Mouse (Mus musculus) right cerebral cortex, postnatal 14 days (tissue): ENCODE results near the gene Zfp146.
"Not testable (repeated sequence)": the region's sequence is repeated elsewhere in the genome, so short reads cannot be mapped to it uniquely, and the experiment has no call there.

Experiments
- DNase-seq: peaks from one replicate; pipeline ENCODE4 v3.0.0; 2022

The Zfp146 gene

GRCm38 (mm10) chr7:30189116-30189491, 19.6 kb upstream of the Zfp146 start:
- no peak for DNase-seq

- DNase-seq: no peak
Observed at GRCm38 (mm10) chr7:30188344-30189115, 19.0 kb upstream of the Zfp146 start.

- DNase-seq: no peak
Observed at GRCm38 (mm10) chr7:30184641-30185348, 15.2 kb upstream of the Zfp146 start.

GRCm38 (mm10) chr7:30183879-30184289, 14.3 kb upstream of the Zfp146 start, which contains the start of gene Cox7a1:
Gene Cox7a1 (plus strand): TSS chr7:30184144.
- DNase-seq: peak; percentile 53

- DNase-seq: not testable (repeated sequence)
Observed at GRCm38 (mm10) chr7:30183189-30183588, 13.6 kb upstream of the Zfp146 start.

GRCm38 (mm10) chr7:30181929-30182328, 12.4 kb upstream of the Zfp146 start:
- DNase-seq: not testable (repeated sequence)

- DNase-seq: peak; percentile 71
Observed at GRCm38 (mm10) chr7:30181308-30181707, 11.8 kb upstream of the Zfp146 start.

GRCm38 (mm10) chr7:30178256-30178655, 8.7 kb upstream of the Zfp146 start:
- DNase-seq: no peak

GRCm38 (mm10) chr7:30176474-30176873, 6.9 kb upstream of the Zfp146 start:
- no peak for DNase-seq

- DNase-seq: no peak
Observed at GRCm38 (mm10) chr7:30170283-30170951, 867 bp upstream of the Zfp146 start.

- no peak for DNase-seq
Observed at GRCm38 (mm10) chr7:30168914-30169582, 502 bp downstream of the Zfp146 start.

GRCm38 (mm10) chr7:30164745-30165144, 4.8 kb downstream of the Zfp146 start:
- no peak for DNase-seq

GRCm38 (mm10) chr7:30163113-30163512, 6.4 kb downstream of the Zfp146 start:
- no peak for DNase-seq

GRCm38 (mm10) chr7:30155507-30155906, 14.0 kb downstream of the Zfp146 start:
- DNase-seq: no peak

- DNase-seq: no peak
Observed at GRCm38 (mm10) chr7:30154040-30154439, 15.5 kb downstream of the Zfp146 start.

- no peak for DNase-seq
Observed at GRCm38 (mm10) chr7:30147011-30147410, 22.5 kb downstream of the Zfp146 start.

- DNase-seq: peak; percentile 72
Observed at GRCm38 (mm10) chr7:30143555-30144209, 25.9 kb downstream of the Zfp146 start.

- no peak for DNase-seq
Observed at GRCm38 (mm10) chr7:30143170-30143554, 26.4 kb downstream of the Zfp146 start.

- no peak for DNase-seq
Observed at GRCm38 (mm10) chr7:30136826-30137225, 32.7 kb downstream of the Zfp146 start.

- DNase-seq: no peak
Observed at GRCm38 (mm10) chr7:30132396-30132795, 37.2 kb downstream of the Zfp146 start.

- no peak for DNase-seq
Observed at GRCm38 (mm10) chr7:30129900-30130299, 39.6 kb downstream of the Zfp146 start.

- no peak for DNase-seq
Observed at GRCm38 (mm10) chr7:30122188-30122530, 47.4 kb downstream of the Zfp146 start.
